Mouse (Mus musculus) left cerebral cortex, adult 2 months (tissue): ENCODE measurements around the gene Frmd5. TPM values are rescaled to one million over a fixed set of nuclear protein-coding genes. Genes with fewer than 3 reads are reported as not detected.
A peak's percentile ranks its signal among the peaks of the same experiment; 100 is the strongest.

Source experiments
- DNase-seq, 2 experiments: peaks; one replicate each; pipeline ENCODE4 v3.0.0; 2021 to 2022; ENCODE audit warnings: low spot score in 2 of 2, mixed read lengths in 1 of 2; ENCODE audit errors: extremely low spot score in 1 of 2
- H3K27ac ChIP-seq: fragments of 200-600 bp; 2 replicates; pipeline ENCODE4 v1.8.1; 2022
- H3K4me3 ChIP-seq: fragments of 200-600 bp; 2 replicates; pipeline ENCODE4 v1.8.1; 2022
- CTCF ChIP-seq: fragments of 200-600 bp; IDR thresholded peaks from 2 replicates; pipeline ENCODE4 v1.8.1; 2022; ENCODE audit warnings: antibody characterized with exemption, mild to moderate bottlenecking, moderate library complexity
- intact Hi-C: fragments of 180-260 bp; cut with DNase I; formaldehyde crosslinking; loops from one replicate; pipeline ENCODE4 v1.15.1; 2025
- total RNA-seq, 2 experiments: library from RNA; stranded (reverse); gene quantifications; 2 replicates each; pipeline ENCODE4 v1.2.3; 2021

Frmd5 gene
- total RNA-seq, 2 experiments from 2014 or later = 53.8 to 56.3 TPM

DNA sequence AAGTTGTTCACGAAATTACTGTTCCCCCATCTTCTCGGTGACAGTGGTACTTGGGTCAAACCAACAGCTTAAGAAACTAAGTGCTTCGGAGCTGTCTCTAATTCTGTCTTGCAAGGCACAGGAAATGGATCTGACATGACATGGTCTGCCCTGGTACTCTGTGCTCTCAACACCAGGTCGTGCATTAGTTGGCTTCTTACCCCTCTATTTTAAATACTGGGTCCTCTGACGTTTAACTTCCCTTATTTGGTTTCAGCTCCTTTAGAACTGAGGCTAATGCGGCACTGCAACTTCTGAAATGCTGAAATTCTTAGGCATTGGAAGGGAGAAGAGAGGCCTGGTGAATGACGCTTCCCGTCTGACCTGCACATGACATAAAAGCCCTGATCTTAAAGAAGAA is 48.6 kb downstream of the Frmd5 start:
- TF ChIP-seq CTCF = no peak
- no peak overlapping the region for H3K4me3 ChIP-seq
- H3K27ac ChIP-seq = no peak overlapping the region
- intact Hi-C loops = no loop called here
- peak in 1 of 2 experiments; percentile 3 for DNase-seq

DNA sequence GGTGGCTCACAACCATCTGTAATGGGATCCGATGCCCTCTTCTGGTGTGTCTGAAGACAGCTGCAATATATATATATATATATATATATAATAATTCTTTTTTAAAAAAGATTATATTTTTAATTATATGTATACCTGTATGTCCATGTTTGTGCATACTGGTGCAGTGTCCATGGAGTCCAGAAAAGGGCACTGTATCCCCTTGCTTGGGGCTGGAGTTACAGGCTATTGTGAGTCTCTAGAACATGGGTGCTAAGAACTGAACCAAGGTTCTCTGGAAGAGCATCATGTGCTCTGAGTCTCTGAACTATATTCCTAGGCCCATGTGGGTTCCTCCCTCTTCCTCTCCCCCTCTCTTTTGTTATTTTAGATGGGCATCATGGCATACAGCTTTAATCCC is 50.6 kb downstream of the Frmd5 start:
- no peak for TF ChIP-seq CTCF
- no peak for DNase-seq
- Histone ChIP-seq H3K4me3 (no peak overlapping the region), H3K27ac (no peak overlapping the region)
- intact Hi-C loops = no loop called here

DNA sequence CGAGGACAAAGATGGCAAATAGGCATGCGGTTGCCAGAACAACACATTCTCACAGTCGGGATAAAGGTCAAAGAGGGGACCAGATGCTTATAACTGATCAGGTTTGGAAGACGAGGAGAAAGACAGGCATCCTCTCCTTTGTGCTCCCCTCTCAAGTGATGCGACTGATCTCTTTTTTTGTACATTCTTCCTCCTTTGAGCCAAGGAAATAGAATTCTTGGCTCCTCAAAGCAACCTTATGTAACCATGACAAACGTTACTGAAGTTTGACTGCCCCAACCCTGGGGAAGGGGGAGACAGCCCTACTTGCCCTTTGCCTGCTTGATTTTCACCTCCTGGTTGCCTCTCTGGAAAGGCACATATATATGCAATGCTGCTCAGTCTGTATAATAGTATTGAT is 51.8 kb downstream of the Frmd5 start:
- Histone ChIP-seq H3K27ac (peak overlapping the region; percentile 71; the same call in 1 of the 2 replicates), H3K4me3 (no peak overlapping the region)
- TF ChIP-seq CTCF = no peak
- DNase-seq = no peak
- intact Hi-C loops = no loop called here

DNA sequence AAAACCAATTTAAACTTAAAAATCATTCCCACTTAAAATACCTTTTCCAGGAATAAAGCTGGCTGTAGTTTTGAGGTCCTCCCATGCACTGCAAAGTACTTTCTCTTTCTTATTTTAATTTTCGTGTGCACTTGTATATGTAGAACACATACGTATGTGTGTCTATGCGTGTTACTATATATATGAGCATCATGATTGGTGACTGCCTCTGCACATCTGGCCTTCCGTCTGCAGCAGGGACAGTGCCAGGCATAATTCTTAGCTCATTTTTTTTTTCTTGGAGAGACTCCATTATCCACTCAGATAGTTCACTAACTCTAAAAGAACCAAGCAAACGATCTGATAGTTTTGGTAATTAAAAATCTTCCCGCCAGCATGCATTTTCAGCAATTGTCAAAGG is 56.8 kb downstream of the Frmd5 start:
- DNase-seq = no peak
- Histone ChIP-seq H3K4me3 (no peak overlapping the region), H3K27ac (peak overlapping the region; percentile 54; the same call in 1 of the 2 replicates)
- intact Hi-C loops = no loop called here
- no peak for TF ChIP-seq CTCF

DNA sequence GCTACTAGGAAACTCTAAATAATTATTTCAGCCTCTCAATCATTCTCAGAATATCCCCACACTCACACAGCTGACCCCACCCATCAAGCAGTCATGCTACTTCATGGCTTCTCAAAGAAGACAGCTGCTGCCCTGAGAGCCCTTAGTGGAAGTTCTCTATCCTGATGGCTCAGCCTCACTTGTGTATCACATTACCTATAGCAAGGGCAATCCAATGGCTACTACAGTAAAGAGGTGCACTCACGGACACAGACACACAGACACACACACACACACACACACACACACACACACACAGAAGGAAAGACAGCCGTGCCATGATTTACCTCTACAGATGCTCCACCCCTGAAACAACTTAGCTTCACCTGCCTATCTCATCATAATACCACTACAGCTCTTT is 65.7 kb downstream of the Frmd5 start:
- Histone ChIP-seq H3K4me3 (no peak overlapping the region), H3K27ac (no peak overlapping the region)
- DNase-seq = no peak
- TF ChIP-seq CTCF = no peak
- intact Hi-C loops = no loop called here

DNA sequence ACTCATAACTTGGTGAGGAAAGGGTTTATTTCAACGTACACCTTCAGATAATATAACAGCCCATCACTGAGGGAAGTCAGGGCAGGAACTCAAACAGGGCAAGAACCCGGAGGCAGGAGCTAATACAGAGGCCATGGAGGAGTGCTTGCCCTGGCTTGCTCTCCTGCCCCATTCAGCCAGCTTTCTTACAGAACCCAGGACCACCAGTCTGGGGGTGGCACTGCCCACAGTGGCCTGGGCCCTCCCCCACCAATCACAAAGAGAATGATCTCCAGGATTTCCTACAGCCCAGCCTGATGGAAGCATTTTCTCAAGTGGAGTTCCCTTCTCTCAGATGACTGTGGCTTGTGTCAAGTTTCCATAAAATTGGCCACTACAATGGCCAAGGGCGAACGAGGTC is 67.5 kb downstream of the Frmd5 start:
- intact Hi-C loops = no loop called here
- no peak overlapping the region for H3K4me3 ChIP-seq
- TF ChIP-seq CTCF = no peak
- H3K27ac ChIP-seq = no peak overlapping the region
- no peak for DNase-seq

DNA sequence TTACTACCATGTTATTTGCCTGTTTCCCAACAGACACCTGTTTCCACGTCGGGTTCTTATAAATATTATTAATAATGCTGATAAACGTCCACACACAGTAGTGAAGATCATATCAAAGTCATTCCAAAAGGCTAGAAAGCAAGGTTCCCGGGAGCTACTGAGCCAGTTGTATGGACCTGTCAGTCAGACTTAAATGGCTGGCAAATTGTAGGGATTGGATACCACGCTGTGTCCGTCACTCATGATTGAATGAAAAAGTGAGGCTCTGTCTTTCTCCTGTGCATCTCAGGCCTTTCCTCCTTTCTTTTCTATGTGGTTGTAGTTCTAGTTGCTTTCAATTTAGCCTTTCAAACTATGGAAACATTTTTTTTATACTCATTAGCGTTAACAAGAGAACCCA is 73.5 kb downstream of the Frmd5 start:
- no peak for TF ChIP-seq CTCF
- intact Hi-C loops = no loop called here

DNA sequence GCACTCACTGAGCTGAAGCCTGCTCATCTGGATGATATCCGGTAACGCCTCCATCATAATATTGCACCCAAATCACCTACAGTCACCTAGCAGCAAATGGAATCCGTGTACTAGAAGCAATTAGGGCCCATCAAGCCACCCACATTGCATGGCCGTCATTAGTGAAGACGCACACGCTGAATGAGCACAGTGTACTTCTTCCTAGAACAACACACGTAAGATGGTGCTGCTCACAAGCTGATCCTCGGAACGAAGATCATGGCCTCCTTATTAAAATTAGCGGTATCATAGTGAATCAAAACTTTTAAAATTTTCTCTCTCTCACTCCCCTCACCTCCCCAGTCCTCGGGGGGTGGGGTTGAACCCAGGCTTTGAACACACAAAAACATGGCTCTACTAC is 76.4 kb downstream of the Frmd5 start:
- no peak for DNase-seq
- intact Hi-C loops = no loop called here
- TF ChIP-seq CTCF = no peak

More for the DNA sequence above, 73.5 kb downstream of the Frmd5 start:
- DNase-seq = no peak
- H3K27ac ChIP-seq = no peak overlapping the region
- no peak overlapping the region for H3K4me3 ChIP-seq

DNA sequence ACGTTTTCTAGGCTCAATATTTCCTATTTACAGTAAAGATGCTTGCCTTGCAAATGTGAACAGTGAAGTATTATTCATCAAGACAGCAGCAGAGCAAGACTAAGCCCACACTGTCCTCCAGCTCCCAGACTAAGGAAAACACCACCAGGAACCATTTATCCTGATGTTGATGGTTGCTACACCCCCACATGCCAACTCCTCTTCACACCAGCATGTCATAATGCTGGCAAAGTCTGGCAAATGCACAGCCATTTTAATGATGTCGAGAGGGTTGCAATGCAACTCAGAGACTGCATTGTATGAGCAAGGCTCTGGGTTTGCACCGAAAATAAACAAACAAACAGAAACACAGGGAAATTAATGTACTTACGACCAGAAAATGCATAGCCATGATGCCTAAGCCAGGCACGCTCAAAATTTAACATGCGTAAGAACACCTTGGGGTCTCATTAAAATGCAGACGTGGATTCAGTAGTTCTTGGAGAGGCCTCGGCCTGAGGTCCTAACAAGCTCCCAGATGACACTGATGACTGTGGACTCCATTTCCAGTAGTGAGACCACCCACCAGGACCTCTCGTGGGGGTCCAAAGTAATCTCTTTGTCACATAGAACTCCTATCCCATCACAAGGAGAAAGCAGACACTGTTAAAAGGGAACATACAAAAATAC is 77.8 kb downstream of the Frmd5 start:
- no peak overlapping the region for H3K27ac ChIP-seq
- no peak for DNase-seq
- intact Hi-C loops = loop anchor here (5.0 kb wide), 1 partner anchor 78 kb away; the partner anchor contains the start of gene Frmd5

More for the DNA sequence above, 76.4 kb downstream of the Frmd5 start:
- H3K27ac ChIP-seq = no peak overlapping the region
- H3K4me3 ChIP-seq = no peak overlapping the region

DNA sequence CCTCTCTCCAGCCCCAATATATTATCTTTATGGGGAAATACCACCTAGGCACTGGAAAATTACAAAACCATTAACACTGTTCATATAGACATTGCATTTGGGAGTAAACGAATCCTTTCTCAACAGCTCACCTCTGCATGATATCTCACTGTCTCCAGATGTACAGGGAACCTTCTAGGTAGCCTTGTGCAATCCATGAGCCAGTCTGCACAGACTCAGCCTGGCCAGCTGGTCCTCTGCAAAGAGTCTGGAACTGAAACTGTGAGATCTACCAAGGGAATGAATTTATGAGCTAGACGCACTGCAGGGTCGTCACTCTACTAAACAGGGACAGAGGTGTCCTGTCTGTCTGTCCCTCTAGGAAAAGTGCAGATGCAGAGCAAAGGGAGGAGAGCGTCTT is 82.0 kb downstream of the Frmd5 start:
- intact Hi-C loops = loop anchor here (5.0 kb wide), 1 partner anchor 82 kb away; the partner anchor contains the start of gene Frmd5
- no peak overlapping the region for H3K27ac ChIP-seq
- H3K4me3 ChIP-seq = no peak overlapping the region
- DNase-seq = no peak
- TF ChIP-seq CTCF = no peak

More for the DNA sequence above, 77.8 kb downstream of the Frmd5 start:
- H3K4me3 ChIP-seq = no peak overlapping the region
- no peak for TF ChIP-seq CTCF

DNA sequence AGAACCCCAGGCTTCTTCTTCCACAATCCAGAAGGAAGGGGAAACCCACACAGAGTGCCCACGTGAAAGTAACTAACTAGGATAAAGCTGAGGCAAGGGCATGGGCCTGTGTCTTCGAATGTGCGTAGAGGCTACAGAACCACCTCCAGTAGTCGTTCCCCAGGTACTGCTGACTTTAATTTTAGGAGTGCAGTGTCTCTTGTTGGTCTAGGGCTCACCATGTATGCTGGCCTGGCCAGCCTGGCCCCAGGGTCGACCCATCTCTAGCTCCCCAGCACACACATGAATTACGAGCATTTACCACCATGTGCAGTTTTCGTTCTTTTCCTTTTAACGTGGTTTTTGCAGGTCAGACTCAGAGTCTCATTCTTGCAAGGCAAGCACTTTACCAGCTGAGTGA is 83.1 kb downstream of the Frmd5 start:
- intact Hi-C loops = no loop called here
- Histone ChIP-seq H3K27ac (no peak overlapping the region), H3K4me3 (no peak overlapping the region)
- TF ChIP-seq CTCF = no peak
- DNase-seq = no peak

DNA sequence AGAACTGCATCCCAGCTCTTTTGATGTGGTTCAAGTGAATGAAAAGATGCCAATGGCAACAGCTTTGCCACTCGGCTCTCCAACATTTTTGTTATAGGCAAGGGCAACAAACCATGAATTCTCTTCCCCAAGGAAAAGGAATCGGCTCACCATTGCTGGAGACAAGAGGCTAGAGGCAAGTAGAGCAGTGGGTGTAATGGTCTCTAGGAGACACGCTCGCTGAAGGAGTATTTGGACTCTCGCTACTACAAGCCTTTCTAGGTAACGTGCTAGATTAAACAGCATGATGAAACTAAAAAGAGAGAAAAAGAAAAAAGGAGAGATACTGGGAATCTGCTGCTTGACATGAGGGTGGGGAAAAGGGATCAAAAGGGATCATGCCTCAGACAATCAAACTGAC is 87.9 kb downstream of the Frmd5 start:
- Histone ChIP-seq H3K27ac (no peak overlapping the region), H3K4me3 (no peak overlapping the region)
- intact Hi-C loops = no loop called here
- TF ChIP-seq CTCF = no peak
- DNase-seq = no peak

DNA sequence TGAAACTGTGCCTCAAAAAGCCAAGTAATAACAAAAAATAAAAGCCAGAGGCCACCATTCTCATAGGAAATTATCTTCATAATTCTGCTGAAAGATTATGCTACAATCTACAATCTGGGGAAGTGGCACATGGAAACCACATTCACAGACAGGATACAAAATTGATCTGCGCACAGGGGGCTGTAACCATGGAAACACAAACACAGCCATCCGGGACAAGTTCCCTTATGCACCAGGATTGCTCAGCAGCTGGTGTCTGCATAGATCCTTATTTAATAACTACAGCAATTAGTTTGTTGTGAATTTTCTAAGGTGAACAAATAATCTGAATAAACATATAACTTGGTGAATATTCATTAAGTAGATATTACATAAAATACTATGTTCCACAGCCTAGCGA is 89.8 kb downstream of the Frmd5 start:
- no peak for DNase-seq
- no peak overlapping the region for H3K4me3 ChIP-seq
- no peak for TF ChIP-seq CTCF
- H3K27ac ChIP-seq = no peak overlapping the region
- intact Hi-C loops = no loop called here
